Mouse (Mus musculus): ENCODE results near the gene Nol7. TPM values are rescaled to one million over a fixed set of nuclear protein-coding genes. Genes with fewer than 3 reads are reported as not detected.

Nol7 gene
- polyA plus RNA-seq, 1 experiment from 2014 or later, result 187 TPM

- Histone ChIP-seq H3K27me3 (replicated peaks) (no peaks in the 10 kb centered on the region), H3K9ac (replicated peaks) (no peak overlapping the region), H3K27ac (replicated peaks) (no peak overlapping the region), H3K4me2 (no peak overlapping the region), H3K9me3 (replicated peaks) (no peaks in the 10 kb centered on the region), H3K4me1 (peaks cover 11% of the 10 kb centered on the region), H3K4me3 (replicated peaks) (no peak overlapping the region), H3K36me3 (peaks cover 32% of the 10 kb centered on the region)
- no peak for ATAC-seq (ENCODE audit: low FRiP score)
- 92% methylated on average over 6 of the region's 6 CpGs for whole genome bisulfite sequencing
Observed at GRCm38 (mm10) chr13:43370063-43370462, 28.1 kb upstream of the Nol7 start.

DNA sequence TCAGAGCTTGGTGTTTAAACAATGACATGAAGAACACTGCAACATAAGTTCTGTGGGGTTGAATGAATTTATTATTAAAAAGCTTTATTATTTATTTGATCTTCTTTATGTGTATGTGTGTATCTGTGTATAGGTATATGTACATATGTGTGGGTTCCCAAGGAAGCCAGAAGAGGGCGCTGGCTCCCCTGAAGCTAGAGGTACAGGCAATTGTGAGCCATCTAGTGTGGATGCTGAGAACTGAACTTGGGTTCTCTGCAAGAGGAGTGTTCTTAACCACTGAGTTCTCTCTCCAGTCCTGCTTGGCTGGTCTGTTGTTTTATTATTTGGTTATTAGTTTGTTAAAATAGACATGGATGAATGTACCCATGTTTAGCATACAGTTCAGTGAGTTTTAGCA, 25.3 kb upstream of the Nol7 start:
- Histone ChIP-seq H3K4me1 (no peaks in the 10 kb centered on the region), H3K36me3 (peaks cover 47% of the 10 kb centered on the region)
- 93% methylated on average over 1 of the region's 1 CpGs for WGBS

DNA sequence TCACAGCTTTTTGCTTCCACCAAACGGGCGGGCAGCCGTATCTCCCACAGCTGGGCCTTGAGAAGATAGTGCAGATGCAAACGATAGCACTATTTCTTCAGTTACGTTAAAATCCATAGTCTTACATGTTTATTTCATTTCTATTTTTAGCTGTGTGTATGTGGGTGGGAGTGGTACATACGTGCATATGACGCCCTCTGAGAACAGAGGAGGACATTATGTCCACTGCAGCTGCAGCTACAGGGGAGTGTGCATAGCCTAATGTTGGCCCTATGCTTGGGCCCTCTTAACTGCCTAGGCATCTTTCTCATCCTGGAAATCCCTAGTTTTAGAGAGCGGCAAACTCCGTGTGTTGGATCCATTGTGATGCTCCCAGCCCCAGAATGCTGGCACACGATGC, 24.0 kb upstream of the Nol7 start:
- Histone ChIP-seq H3K27me3 (replicated peaks) (no peaks in the 10 kb centered on the region), H3K36me3 (peaks cover 48% of the 10 kb centered on the region), H3K4me1 (no peaks in the 10 kb centered on the region), H3K9me3 (replicated peaks) (no peaks in the 10 kb centered on the region), H3K27ac (replicated peaks) (no peak overlapping the region), H3K4me3 (replicated peaks) (no peak overlapping the region), H3K4me2 (no peak overlapping the region), H3K9ac (replicated peaks) (no peak overlapping the region)
- no peak for ATAC-seq (ENCODE audit: low FRiP score)
- WGBS, result 90% methylated on average over 10 of the region's 10 CpGs

More for the DNA sequence above, 25.3 kb upstream of the Nol7 start:
- no peak overlapping the region for H3K27ac ChIP-seq (replicated peaks)
- H3K9ac ChIP-seq (replicated peaks), result no peak overlapping the region
- H3K4me2 ChIP-seq, result no peak overlapping the region
- no peaks in the 10 kb centered on the region for H3K27me3 ChIP-seq (replicated peaks)
- no peaks in the 10 kb centered on the region for H3K9me3 ChIP-seq (replicated peaks)
- no peak overlapping the region for H3K4me3 ChIP-seq (replicated peaks)
- no peak for ATAC-seq (ENCODE audit: low FRiP score)

DNA sequence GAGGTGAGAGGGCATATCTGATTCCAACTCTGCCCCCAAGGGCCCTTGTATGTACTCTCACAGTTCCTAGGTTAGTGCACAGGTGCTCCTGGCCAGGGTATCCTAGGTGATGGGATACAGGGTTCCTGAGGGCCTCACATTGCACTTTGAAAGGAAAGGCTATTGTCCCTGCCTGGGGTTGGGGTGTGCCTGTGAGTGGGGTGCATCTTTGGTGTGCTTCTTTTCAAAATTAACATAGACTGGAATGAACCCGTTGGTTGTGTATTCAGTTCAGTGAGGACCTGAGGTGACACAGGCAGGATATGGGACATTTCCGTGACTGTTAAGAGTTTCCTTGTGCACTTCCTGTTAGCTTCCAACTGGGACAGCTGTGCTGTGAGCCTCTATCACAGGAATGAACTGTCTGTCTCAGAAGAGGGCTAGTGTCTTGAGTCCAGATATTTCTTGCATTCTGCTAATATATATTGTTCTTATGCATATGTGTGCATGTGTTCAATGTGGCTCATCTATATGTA, 23.2 kb upstream of the Nol7 start:
- WGBS, result 76% methylated on average over 2 of the region's 2 CpGs
- no peaks in the 10 kb centered on the region for H3K4me1 ChIP-seq
- H3K36me3 ChIP-seq, result peaks cover 48% of the 10 kb centered on the region
- ATAC-seq (ENCODE audit: low FRiP score), result no peak
- H3K9ac ChIP-seq (replicated peaks), result no peak overlapping the region
- H3K4me3 ChIP-seq (replicated peaks), result no peak overlapping the region
- H3K4me2 ChIP-seq, result no peak overlapping the region
- no peaks in the 10 kb centered on the region for H3K9me3 ChIP-seq (replicated peaks)
- no peak overlapping the region for H3K27ac ChIP-seq (replicated peaks)
- no peaks in the 10 kb centered on the region for H3K27me3 ChIP-seq (replicated peaks)

GRCm38 (mm10) chr13:43379989-43380388, 18.2 kb upstream of the Nol7 start:
- H3K36me3 ChIP-seq, result peaks cover 21% of the 10 kb centered on the region
- no peak overlapping the region for H3K27ac ChIP-seq (replicated peaks)
- H3K9me3 ChIP-seq (replicated peaks), result no peaks in the 10 kb centered on the region
- ATAC-seq (ENCODE audit: low FRiP score), result no peak
- WGBS, result 85% methylated on average over 3 of the region's 3 CpGs
- H3K27me3 ChIP-seq (replicated peaks), result no peaks in the 10 kb centered on the region
- no peak overlapping the region for H3K4me3 ChIP-seq (replicated peaks)
- no peaks in the 10 kb centered on the region for H3K4me1 ChIP-seq
- no peak overlapping the region for H3K9ac ChIP-seq (replicated peaks)
- H3K4me2 ChIP-seq, result no peak overlapping the region

GRCm38 (mm10) chr13:43385321-43385720, 12.9 kb upstream of the Nol7 start:
- ATAC-seq (ENCODE audit: low FRiP score), result no peak
- 98% methylated on average over 10 of the region's 10 CpGs for WGBS

GRCm38 (mm10) chr13:43397700-43398296, 392 bp upstream of the Nol7 start:
- WGBS, result 40% methylated on average over 15 of the region's 17 CpGs
- Histone ChIP-seq H3K4me3 (replicated peaks) (peak overlapping the region; percentile 86), H3K4me2 (peak overlapping the region; percentile 71), H3K27me3 (replicated peaks) (no peaks in the 10 kb centered on the region), H3K9ac (replicated peaks) (no peak overlapping the region), H3K9me3 (replicated peaks) (no peaks in the 10 kb centered on the region), H3K36me3 (peaks cover 38% of the 10 kb centered on the region), H3K27ac (replicated peaks) (no peak overlapping the region; the same call in 1 of the 2 replicates), H3K4me1 (peaks cover 17% of the 10 kb centered on the region)
- peak; percentile 48; the same call in 1 of the 2 replicates for ATAC-seq (ENCODE audit: low FRiP score)

More at GRCm38 (mm10) chr13:43385321-43385720, 12.9 kb upstream of the Nol7 start:
- Histone ChIP-seq H3K9me3 (replicated peaks) (no peaks in the 10 kb centered on the region), H3K4me1 (no peaks in the 10 kb centered on the region), H3K27ac (replicated peaks) (no peak overlapping the region), H3K27me3 (replicated peaks) (no peaks in the 10 kb centered on the region), H3K4me2 (no peak overlapping the region), H3K36me3 (peaks cover 11% of the 10 kb centered on the region; the same call in 1 of the 2 replicates), H3K4me3 (replicated peaks) (no peak overlapping the region), H3K9ac (replicated peaks) (no peak overlapping the region)

GRCm38 (mm10) chr13:43399576-43399975, 1.4 kb downstream of the Nol7 start:
- 92% methylated on average over 5 of the region's 5 CpGs for WGBS

GRCm38 (mm10) chr13:43412311-43412710, 14.1 kb downstream of the Nol7 start:
- WGBS, result 88% methylated on average over 7 of the region's 7 CpGs
- Histone ChIP-seq H3K36me3 (peaks cover 42% of the 10 kb centered on the region), H3K9me3 (replicated peaks) (no peaks in the 10 kb centered on the region), H3K4me3 (replicated peaks) (no peak overlapping the region), H3K9ac (replicated peaks) (no peak overlapping the region), H3K27me3 (replicated peaks) (no peaks in the 10 kb centered on the region), H3K27ac (replicated peaks) (no peak overlapping the region), H3K4me2 (no peak overlapping the region), H3K4me1 (no peaks in the 10 kb centered on the region)
- no peak for ATAC-seq (ENCODE audit: low FRiP score)

More at GRCm38 (mm10) chr13:43399576-43399975, 1.4 kb downstream of the Nol7 start:
- H3K27ac ChIP-seq (replicated peaks), result no peak overlapping the region
- H3K4me1 ChIP-seq, result peaks cover 17% of the 10 kb centered on the region
- H3K9ac ChIP-seq (replicated peaks), result no peak overlapping the region
- H3K4me3 ChIP-seq (replicated peaks), result peak overlapping the region; percentile 86
- peak overlapping the region; percentile 71 for H3K4me2 ChIP-seq
- H3K36me3 ChIP-seq, result peaks cover 34% of the 10 kb centered on the region
- ATAC-seq (ENCODE audit: low FRiP score), result no peak
- H3K9me3 ChIP-seq (replicated peaks), result no peaks in the 10 kb centered on the region
- no peaks in the 10 kb centered on the region for H3K27me3 ChIP-seq (replicated peaks)

GRCm38 (mm10) chr13:43413611-43414010, 15.4 kb downstream of the Nol7 start:
- no peaks in the 10 kb centered on the region for H3K4me1 ChIP-seq
- H3K9ac ChIP-seq (replicated peaks), result no peak overlapping the region
- no peaks in the 10 kb centered on the region for H3K27me3 ChIP-seq (replicated peaks)
- H3K4me2 ChIP-seq, result no peak overlapping the region
- WGBS, result 96% methylated on average over 2 of the region's 2 CpGs
- no peak overlapping the region for H3K4me3 ChIP-seq (replicated peaks)
- H3K9me3 ChIP-seq (replicated peaks), result no peaks in the 10 kb centered on the region
- peaks cover 46% of the 10 kb centered on the region for H3K36me3 ChIP-seq
- no peak overlapping the region for H3K27ac ChIP-seq (replicated peaks)
- no peak for ATAC-seq (ENCODE audit: low FRiP score)

DNA sequence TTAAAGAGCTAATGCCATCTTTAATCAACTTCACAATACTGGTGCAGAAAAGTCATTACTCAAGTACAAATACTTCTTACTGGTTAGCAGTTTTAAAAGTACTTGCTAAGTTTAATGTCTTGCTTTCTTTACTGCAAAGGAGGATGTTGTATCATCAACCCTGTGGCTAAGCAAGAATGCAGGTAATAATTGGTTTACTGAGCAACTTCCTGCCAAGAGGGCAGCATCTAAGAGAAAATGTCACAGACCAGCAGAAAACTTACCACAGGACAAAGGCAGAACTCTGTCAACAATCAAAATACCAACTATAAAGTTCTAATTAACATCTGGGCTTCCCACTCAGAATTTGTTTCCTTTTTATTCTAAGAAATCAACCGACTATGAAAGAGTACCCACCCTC, 17.1 kb downstream of the Nol7 start:
- Histone ChIP-seq H3K27me3 (replicated peaks) (no peaks in the 10 kb centered on the region), H3K4me2 (no peak overlapping the region), H3K9me3 (replicated peaks) (no peaks in the 10 kb centered on the region), H3K36me3 (peaks cover 60% of the 10 kb centered on the region), H3K4me1 (no peaks in the 10 kb centered on the region), H3K27ac (replicated peaks) (no peak overlapping the region), H3K9ac (replicated peaks) (no peak overlapping the region), H3K4me3 (replicated peaks) (no peak overlapping the region)
- no peak for ATAC-seq (ENCODE audit: low FRiP score)
- WGBS, result 94% methylated on average over 1 of the region's 1 CpGs

GRCm38 (mm10) chr13:43428436-43428835, 30.2 kb downstream of the Nol7 start:
- Histone ChIP-seq H3K4me1 (no peaks in the 10 kb centered on the region), H3K9ac (replicated peaks) (no peak overlapping the region), H3K4me3 (replicated peaks) (no peak overlapping the region), H3K27ac (replicated peaks) (no peak overlapping the region), H3K27me3 (replicated peaks) (no peaks in the 10 kb centered on the region), H3K4me2 (no peak overlapping the region), H3K36me3 (peaks cover 8% of the 10 kb centered on the region), H3K9me3 (replicated peaks) (no peaks in the 10 kb centered on the region)
- ATAC-seq (ENCODE audit: low FRiP score), result no peak
- WGBS, result 83% methylated on average over 4 of the region's 4 CpGs

All from neural tube, embryonic 15.5 days (tissue).